ENCODE assay signal across 17 mouse cellular contexts in genomic region chr2:32308870-32309568, GRCm38 (mm10). TPM values are rescaled to one million over a fixed set of nuclear protein-coding genes. Genes with fewer than 3 reads are reported as not detected.
DNase-seq lines count a peak whose midpoint lies in the region; ATAC-seq lines count a peak whose summit lies in the region.
"Had no signal": no experiment of that assay in that cellular context is flagged by ENCODE, and none has a peak within 500 bp of the region (broad histone marks: within the 10 kb centered on the region; RNA-seq: fewer than 3 reads in every experiment).

No protein-coding gene starts in this region.

- H3K4me3 ChIP-seq in forebrain, embryonic 11.5 days (ENCODE audit: low read depth, low read length), result no peak overlapping the region
- no peak overlapping the region for H3K4me3 ChIP-seq in forebrain, embryonic 14.5 days (ENCODE audit: low read depth, low read length)
- no peak overlapping the region for H3K4me3 ChIP-seq in embryonic facial prominence, embryonic 12.5 days
- no peak overlapping the region for H3K4me3 ChIP-seq in limb, embryonic 12.5 days (replicated peaks)
- H3K4me3 ChIP-seq: erythroblast, embryonic 14.5 days; gastrocnemius, adult 2 months; midbrain, embryonic 10.5 days; stomach, embryonic 15.5 days had no signal

- H3K27me3 ChIP-seq in forebrain, embryonic 11.5 days (ENCODE audit: control insufficient read depth, insufficient read depth, low read length), result peaks cover 3% of the 10 kb centered on the region
- no peaks in the 10 kb centered on the region for H3K27me3 ChIP-seq in forebrain, embryonic 14.5 days (replicated peaks; ENCODE audit: control insufficient read depth, insufficient read depth, low read length)
- no peaks in the 10 kb centered on the region for H3K27me3 ChIP-seq in embryonic facial prominence, embryonic 12.5 days
- no peaks in the 10 kb centered on the region for H3K27me3 ChIP-seq in limb, embryonic 12.5 days
- H3K27me3 ChIP-seq: stomach, embryonic 15.5 days had no signal

- no peak overlapping the region for H3K27ac ChIP-seq in forebrain, embryonic 11.5 days (ENCODE audit: low read depth, low read length)
- no peak overlapping the region for H3K27ac ChIP-seq in forebrain, embryonic 14.5 days (ENCODE audit: low read depth, low read length)
- H3K27ac ChIP-seq in embryonic facial prominence, embryonic 12.5 days, result 0 out of 2 replicates have a peak overlapping the region, but pooled peaks have one; percentile 9
- peak overlapping the region; percentile 32; the same call in 1 of the 2 replicates for H3K27ac ChIP-seq in limb, embryonic 12.5 days
- H3K27ac ChIP-seq: gastrocnemius, adult 2 months; midbrain, embryonic 10.5 days; stomach, embryonic 15.5 days had no signal

- peak; percentile 49 for DNase-seq in forebrain, embryonic 11.5 days (ENCODE audit: low spot score)
- DNase-seq in forebrain, embryonic 14.5 days (ENCODE audit: low spot score), result no peak
- DNase-seq in layer of hippocampus, adult 8-10 months (ENCODE audit: low spot score in 2 of 2), result peak; percentile 21 to 24
- no peak for DNase-seq in layer of hippocampus, adult 9-10 months (ENCODE audit: low spot score)
- DNase-seq in retina, embryonic 14.5 days (ENCODE audit: low spot score), result no peak
- DNase-seq: layer of hippocampus, adult 9-11 months; lung, adult 2 months had no signal

- H3K9ac ChIP-seq in forebrain, embryonic 11.5 days (ENCODE audit: low read length), result no peak overlapping the region
- no peak overlapping the region for H3K9ac ChIP-seq in forebrain, embryonic 14.5 days (ENCODE audit: low read length)
- no peak overlapping the region for H3K9ac ChIP-seq in embryonic facial prominence, embryonic 12.5 days
- H3K9ac ChIP-seq in limb, embryonic 12.5 days (replicated peaks), result peak overlapping the region; percentile 34; the same call in 1 of the 2 replicates
- H3K9ac ChIP-seq: stomach, embryonic 15.5 days had no signal

- H3K4me2 ChIP-seq in forebrain, embryonic 11.5 days (ENCODE audit: low read depth, low read length, severe bottlenecking), result no peak overlapping the region
- no peak overlapping the region for H3K4me2 ChIP-seq in forebrain, embryonic 14.5 days (ENCODE audit: low read length)
- no peak overlapping the region for H3K4me2 ChIP-seq in embryonic facial prominence, embryonic 12.5 days (replicated peaks)
- H3K4me2 ChIP-seq in limb, embryonic 12.5 days, result peak overlapping the region; percentile 15; the same call in 1 of the 2 replicates
- H3K4me2 ChIP-seq: liver, embryonic 11.5 days; stomach, embryonic 15.5 days had no signal

- WGBS in forebrain, embryonic 11.5 days, result 92% methylated on average over 16 of the region's 16 CpGs
- 90% methylated on average over 16 of the region's 16 CpGs for WGBS in forebrain, embryonic 14.5 days
- 78% methylated on average over 16 of the region's 16 CpGs for WGBS in embryonic facial prominence, embryonic 12.5 days
- 87% methylated on average over 16 of the region's 16 CpGs for WGBS in limb, embryonic 12.5 days

- no peak for ATAC-seq in forebrain, embryonic 11.5 days (replicated peaks; ENCODE audit: low FRiP score)
- no peak for ATAC-seq in forebrain, embryonic 14.5 days
- ATAC-seq in embryonic facial prominence, embryonic 12.5 days (ENCODE audit: insufficient number of reproducible peaks, insufficient read depth, low FRiP score, low TSS enrichment), result no peak
- no peak for ATAC-seq in limb, embryonic 12.5 days (ENCODE audit: insufficient number of reproducible peaks, insufficient read depth, low FRiP score, low TSS enrichment, low read depth)
- ATAC-seq: forebrain, embryonic 16.5 days had no signal

- peaks cover 6% of the 10 kb centered on the region; the same call in 1 of the 2 replicates for H3K4me1 ChIP-seq in forebrain, embryonic 11.5 days (replicated peaks; ENCODE audit: control insufficient read depth, insufficient read depth, low read length)
- H3K4me1 ChIP-seq in forebrain, embryonic 14.5 days (ENCODE audit: control insufficient read depth, insufficient read depth, low read length), result peaks cover 10% of the 10 kb centered on the region
- H3K4me1 ChIP-seq in embryonic facial prominence, embryonic 12.5 days, result peaks cover 25% of the 10 kb centered on the region
- H3K4me1 ChIP-seq in limb, embryonic 12.5 days (replicated peaks), result peaks cover 42% of the 10 kb centered on the region

- peaks cover 5% of the 10 kb centered on the region; the same call in 1 of the 2 replicates for H3K36me3 ChIP-seq in forebrain, embryonic 11.5 days (ENCODE audit: control insufficient read depth, insufficient read depth, low read length)
- H3K36me3 ChIP-seq in forebrain, embryonic 14.5 days (ENCODE audit: control insufficient read depth, insufficient read depth, low read length), result peaks cover 64% of the 10 kb centered on the region
- peaks cover 67% of the 10 kb centered on the region for H3K36me3 ChIP-seq in embryonic facial prominence, embryonic 12.5 days
- peaks cover 77% of the 10 kb centered on the region for H3K36me3 ChIP-seq in limb, embryonic 12.5 days

- no peaks in the 10 kb centered on the region for H3K9me3 ChIP-seq in forebrain, embryonic 11.5 days (ENCODE audit: control insufficient read depth, low read length)
- no peaks in the 10 kb centered on the region for H3K9me3 ChIP-seq in forebrain, embryonic 14.5 days (replicated peaks; ENCODE audit: control insufficient read depth, low read length)
- no peaks in the 10 kb centered on the region for H3K9me3 ChIP-seq in embryonic facial prominence, embryonic 12.5 days
- no peaks in the 10 kb centered on the region for H3K9me3 ChIP-seq in limb, embryonic 12.5 days
- H3K9me3 ChIP-seq: midbrain, embryonic 10.5 days; stomach, embryonic 15.5 days had no signal

RNA-seq across cellular contexts. Expression of gene Swi5, which starts 21.1 kb away (rescaled TPM):
- 345 and 373 TPM in 2 replicates for polyA plus RNA-seq in forebrain, embryonic 11.5 days (2014; fragmentation: Nextera tagmentation; extraction: Ambion mirVana)
- 186 and 243 TPM in 2 replicates for polyA plus RNA-seq in forebrain, embryonic 14.5 days (2014; fragmentation: Nextera tagmentation; extraction: Ambion mirVana)
- total RNA-seq in layer of hippocampus, adult 8-10 months (2022), result 100 to 1,000 TPM; 192 to 208 (median 196) TPM
- polyA plus RNA-seq in embryonic facial prominence, embryonic 12.5 days (2016; fragmentation: Nextera tagmentation; extraction: Ambion mirVana), result 413 TPM in 2 replicates
- polyA plus RNA-seq in limb, embryonic 12.5 days (2016; fragmentation: Nextera tagmentation; extraction: Ambion mirVana), result 368 and 439 TPM in 2 replicates

RNA-seq across cellular contexts. Expression of gene Golga2, which starts 21.8 kb away (rescaled TPM):
- 22.4 and 22.6 TPM in 2 replicates for polyA plus RNA-seq in forebrain, embryonic 11.5 days (2014; fragmentation: Nextera tagmentation; extraction: Ambion mirVana)
- polyA plus RNA-seq in forebrain, embryonic 14.5 days (2014; fragmentation: Nextera tagmentation; extraction: Ambion mirVana), result 15.5 and 20.6 TPM in 2 replicates
- 10 to 100 TPM; 88.0 to 97.6 (median 92.3) TPM for total RNA-seq in layer of hippocampus, adult 8-10 months (2022)
- polyA plus RNA-seq in embryonic facial prominence, embryonic 12.5 days (2016; fragmentation: Nextera tagmentation; extraction: Ambion mirVana), result 27.4 and 29.7 TPM in 2 replicates
- 24.9 and 28.4 TPM in 2 replicates for polyA plus RNA-seq in limb, embryonic 12.5 days (2016; fragmentation: Nextera tagmentation; extraction: Ambion mirVana)

RNA-seq across cellular contexts. Expression of gene Ciz1, which starts 43.1 kb away (rescaled TPM):
- polyA plus RNA-seq in forebrain, embryonic 11.5 days (2014; fragmentation: Nextera tagmentation; extraction: Ambion mirVana), result 62.6 and 69.0 TPM in 2 replicates
- polyA plus RNA-seq in forebrain, embryonic 14.5 days (2014; fragmentation: Nextera tagmentation; extraction: Ambion mirVana), result 37.3 and 48.0 TPM in 2 replicates
- total RNA-seq in layer of hippocampus, adult 8-10 months (2022), result 100 to 1,000 TPM in 1 of 4 experiments, 10 to 100 TPM in 3; 82.9 to 103 (median 90.5) TPM
- polyA plus RNA-seq in embryonic facial prominence, embryonic 12.5 days (2016; fragmentation: Nextera tagmentation; extraction: Ambion mirVana), result 50.6 and 57.8 TPM in 2 replicates
- 55.4 and 62.1 TPM in 2 replicates for polyA plus RNA-seq in limb, embryonic 12.5 days (2016; fragmentation: Nextera tagmentation; extraction: Ambion mirVana)

RNA-seq across cellular contexts. Expression of gene Dnm1, which starts 44.1 kb away (rescaled TPM):
- 12.4 and 12.8 TPM in 2 replicates for polyA plus RNA-seq in forebrain, embryonic 11.5 days (2014; fragmentation: Nextera tagmentation; extraction: Ambion mirVana)
- polyA plus RNA-seq in forebrain, embryonic 14.5 days (2014; fragmentation: Nextera tagmentation; extraction: Ambion mirVana), result 28.2 and 42.8 TPM in 2 replicates
- total RNA-seq in layer of hippocampus, adult 8-10 months (2022), result 1,000 to 10,000 TPM; 1,146 to 1,253 (median 1,200) TPM
- polyA plus RNA-seq in embryonic facial prominence, embryonic 12.5 days (2016; fragmentation: Nextera tagmentation; extraction: Ambion mirVana), result 45.0 and 47.8 TPM in 2 replicates
- polyA plus RNA-seq in limb, embryonic 12.5 days (2016; fragmentation: Nextera tagmentation; extraction: Ambion mirVana), result 38.8 and 46.8 TPM in 2 replicates
- total RNA-seq: hematopoietic stem cell, adult 5-6 weeks; neutrophil, adult 5-6 weeks had no signal

RNA-seq across cellular contexts. Expression of gene Uck1, which starts 49.1 kb away (rescaled TPM):
- 78.4 and 89.0 TPM in 2 replicates for polyA plus RNA-seq in forebrain, embryonic 11.5 days (2014; fragmentation: Nextera tagmentation; extraction: Ambion mirVana)
- polyA plus RNA-seq in forebrain, embryonic 14.5 days (2014; fragmentation: Nextera tagmentation; extraction: Ambion mirVana), result 84.2 and 96.6 TPM in 2 replicates
- 10 to 100 TPM; 48.6 to 60.0 (median 54.5) TPM for total RNA-seq in layer of hippocampus, adult 8-10 months (2022)
- 69.9 and 81.5 TPM in 2 replicates for polyA plus RNA-seq in embryonic facial prominence, embryonic 12.5 days (2016; fragmentation: Nextera tagmentation; extraction: Ambion mirVana)
- 64.8 and 65.3 TPM in 2 replicates for polyA plus RNA-seq in limb, embryonic 12.5 days (2016; fragmentation: Nextera tagmentation; extraction: Ambion mirVana)

Comparison
In these comparisons a context has a peak if more than half of its experiments do, and no peak if none do; other contexts are left out.
1. DNase-seq: peak in forebrain, embryonic 11.5 days (single experiment) and layer of hippocampus, adult 8-10 months (2 of 2); none in forebrain, embryonic 14.5 days (single experiment), layer of hippocampus, adult 9-10 months (single experiment) and retina, embryonic 14.5 days (single experiment).
2. H3K27ac ChIP-seq: peak in embryonic facial prominence, embryonic 12.5 days (single experiment) and limb, embryonic 12.5 days (single experiment); none in forebrain, embryonic 11.5 days (single experiment) and forebrain, embryonic 14.5 days (single experiment).